Mouse (Mus musculus) frontal cortex, postnatal 10 days (tissue): ENCODE measurements around the gene Cdk8.

ENCODE experiments used
- DNase-seq, 2 experiments: peaks; one replicate each; pipeline ENCODE4 v3.0.0; 2022; ENCODE audit warnings: low spot score in 2 of 2, mixed read lengths in 1 of 2

Gene Cdk8

DNA sequence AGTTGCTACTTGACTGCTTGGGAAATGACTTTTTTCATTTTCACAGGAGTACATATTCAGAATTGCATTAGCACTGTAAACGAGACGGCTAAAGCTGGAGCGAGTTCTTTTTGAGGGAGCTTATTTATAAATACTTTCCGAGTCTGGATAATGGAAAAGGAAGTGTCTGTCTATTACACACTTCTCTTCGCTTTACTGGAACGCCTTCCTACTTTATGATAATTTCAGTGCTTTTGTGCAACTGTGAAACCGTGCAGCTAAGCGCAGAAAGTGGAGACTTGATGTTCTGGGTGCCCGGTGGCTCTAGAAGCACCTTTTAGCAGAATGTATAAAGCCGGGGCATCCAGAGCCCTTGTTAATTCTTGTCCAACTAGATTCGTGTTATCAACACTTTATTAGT lies 1.8 kb downstream of the Cdk8 start:
- DNase-seq, result no peak

DNA sequence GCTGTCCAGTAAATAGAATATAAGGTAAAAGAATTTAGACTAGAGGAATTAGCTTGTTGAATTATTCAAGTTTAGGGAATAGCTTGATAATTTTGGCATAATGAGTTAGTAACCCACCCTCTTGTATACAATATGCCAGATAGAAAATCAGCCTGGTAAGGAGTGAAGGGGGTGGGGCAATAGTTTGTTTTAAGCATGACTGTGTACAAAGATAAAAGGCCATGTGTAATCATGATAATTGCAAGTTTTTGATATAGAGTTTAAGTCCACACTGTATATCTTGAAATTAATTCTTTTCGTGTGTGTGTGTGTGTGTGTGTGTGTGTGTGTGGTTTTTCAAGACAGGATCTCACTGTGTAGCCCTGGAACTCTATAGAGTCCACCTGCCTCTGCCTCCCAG lies 3.3 kb downstream of the Cdk8 start:
- no peak for DNase-seq

DNA sequence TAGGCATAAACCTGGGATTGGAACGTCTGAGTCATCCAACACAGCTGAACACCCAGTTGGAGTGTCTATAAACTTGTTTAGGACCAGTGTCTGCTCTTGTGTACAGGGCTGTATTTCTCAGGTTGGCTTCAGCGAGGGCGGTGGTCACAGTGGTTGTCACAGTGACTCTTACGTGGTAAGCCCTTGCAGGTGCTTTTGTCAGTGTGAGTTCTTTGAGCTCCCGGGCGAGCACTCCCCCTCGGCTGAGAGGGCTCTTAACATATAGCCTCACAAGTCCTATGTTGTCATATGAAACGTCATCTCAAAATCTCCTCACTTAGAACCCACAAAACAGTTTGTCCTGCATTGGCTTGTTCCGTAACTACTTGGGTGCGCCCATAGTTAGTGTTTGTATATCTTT lies 7.2 kb downstream of the Cdk8 start:
- DNase-seq, result no peak

GRCm38 (mm10) chr5:146240771-146241170 lies 9.7 kb downstream of the Cdk8 start:
- DNase-seq, result no peak

GRCm38 (mm10) chr5:146241202-146241601 lies 10.2 kb downstream of the Cdk8 start:
- no peak for DNase-seq

- DNase-seq, result no peak
Measured at GRCm38 (mm10) chr5:146245193-146245592, 14.2 kb downstream of the Cdk8 start.

DNA sequence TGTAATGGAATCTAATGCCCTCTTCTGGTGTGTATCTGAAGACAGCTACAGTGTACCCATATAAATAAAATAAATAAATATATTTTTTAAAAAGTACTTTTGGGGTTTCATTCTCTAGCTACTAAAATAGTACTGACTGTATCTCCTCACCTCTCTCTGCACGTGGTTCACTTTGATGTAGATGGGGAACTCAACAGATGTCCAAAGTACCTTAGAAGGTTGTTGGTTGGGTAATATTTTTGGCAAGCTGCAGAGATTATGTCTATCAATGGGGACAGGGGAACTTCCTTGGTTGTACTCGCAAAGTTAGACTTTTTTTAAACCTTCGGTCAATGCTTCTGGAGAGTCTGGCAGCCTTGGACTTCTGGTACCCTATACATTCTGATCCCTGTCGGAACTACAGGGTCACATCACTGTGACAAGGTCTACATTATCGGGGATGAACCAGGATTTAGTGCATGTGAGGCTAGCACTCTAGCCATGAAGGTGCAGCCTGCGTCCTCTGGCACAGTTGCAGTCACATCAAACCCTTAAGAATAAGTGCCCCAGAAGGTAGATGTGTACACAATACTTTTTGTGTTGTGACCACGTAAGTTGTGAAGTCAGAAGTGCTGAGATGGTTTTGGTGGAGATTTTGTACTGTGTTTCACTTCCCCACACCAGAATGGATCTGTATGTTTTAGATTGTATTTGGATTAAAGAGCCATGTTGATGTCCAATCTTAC lies 14.8 kb downstream of the Cdk8 start:
- DNase-seq, result no peak

- no peak for DNase-seq
Measured at GRCm38 (mm10) chr5:146246386-146246785, 15.4 kb downstream of the Cdk8 start.

- DNase-seq, result no peak
Measured at GRCm38 (mm10) chr5:146247709-146248108, 16.7 kb downstream of the Cdk8 start.

GRCm38 (mm10) chr5:146248746-146249145 lies 17.7 kb downstream of the Cdk8 start:
- no peak for DNase-seq

DNA sequence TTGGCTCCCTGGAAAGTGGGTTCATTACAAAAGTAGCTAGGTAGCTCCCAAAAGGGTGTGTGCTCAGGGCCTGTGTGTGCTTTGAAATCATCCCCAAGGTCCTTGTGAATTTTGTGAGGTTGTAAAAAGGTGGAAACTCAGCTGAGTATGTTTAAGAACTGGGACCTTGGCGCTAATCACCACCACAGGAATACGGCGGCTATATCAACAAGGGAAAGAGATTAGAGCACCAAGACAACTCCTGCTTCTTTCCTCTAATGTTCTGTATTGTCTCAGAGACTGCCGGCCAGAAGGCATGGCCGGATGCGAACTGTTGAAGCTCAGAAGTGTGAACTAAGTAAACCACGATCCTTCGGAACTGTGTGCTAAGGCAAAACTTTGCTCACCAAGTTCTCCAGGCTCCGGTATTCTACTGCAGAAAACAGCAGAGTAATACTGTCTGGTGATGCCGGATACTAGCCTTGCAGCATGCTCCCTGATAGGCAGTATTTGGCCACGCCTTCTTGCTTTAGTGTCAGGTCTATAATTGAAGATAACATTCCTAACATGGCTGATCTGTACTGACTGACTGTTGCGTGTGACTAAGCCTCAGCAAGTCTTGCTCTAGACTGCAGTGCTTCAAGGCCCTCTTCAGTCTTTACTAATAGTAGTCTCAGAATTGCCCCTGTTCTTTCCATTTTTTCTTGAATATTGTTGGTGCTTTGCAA lies 19.5 kb downstream of the Cdk8 start:
- DNase-seq, result no peak

DNA sequence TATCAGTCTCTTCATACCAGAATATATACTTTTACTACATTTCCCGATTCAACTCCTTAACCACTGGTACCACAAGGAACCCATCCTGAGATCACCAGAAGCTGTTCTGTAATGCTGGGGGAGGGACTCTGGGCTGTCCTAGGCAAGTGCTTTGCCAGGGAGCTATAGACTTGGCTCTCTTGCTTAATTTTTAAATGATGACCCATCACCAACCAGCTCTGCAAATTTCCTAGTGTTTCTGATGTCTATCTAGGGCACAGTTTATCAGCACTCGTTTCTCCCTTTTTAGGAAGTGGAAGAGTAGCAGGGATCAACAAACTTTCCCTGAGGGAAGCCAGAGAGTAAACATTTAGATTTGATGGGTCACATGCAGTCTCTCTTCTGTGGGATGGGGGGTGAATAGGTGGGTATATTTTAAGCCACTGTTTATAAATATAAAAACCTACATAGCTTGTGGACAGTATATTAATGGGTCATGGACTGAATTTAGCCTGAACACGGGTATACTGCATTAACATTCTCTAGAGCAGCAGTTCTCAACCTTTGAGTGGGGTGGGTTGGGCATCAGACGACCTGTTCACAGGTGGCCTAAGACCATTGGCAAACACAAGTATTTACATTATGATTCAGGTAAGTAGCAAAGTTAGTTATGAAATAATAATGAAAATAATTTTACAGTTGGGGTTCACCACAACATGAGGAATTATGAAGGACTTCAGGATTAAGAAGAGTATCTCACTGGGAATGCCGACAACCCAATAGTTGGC lies 20.8 kb downstream of the Cdk8 start:
- DNase-seq, result no peak

DNA sequence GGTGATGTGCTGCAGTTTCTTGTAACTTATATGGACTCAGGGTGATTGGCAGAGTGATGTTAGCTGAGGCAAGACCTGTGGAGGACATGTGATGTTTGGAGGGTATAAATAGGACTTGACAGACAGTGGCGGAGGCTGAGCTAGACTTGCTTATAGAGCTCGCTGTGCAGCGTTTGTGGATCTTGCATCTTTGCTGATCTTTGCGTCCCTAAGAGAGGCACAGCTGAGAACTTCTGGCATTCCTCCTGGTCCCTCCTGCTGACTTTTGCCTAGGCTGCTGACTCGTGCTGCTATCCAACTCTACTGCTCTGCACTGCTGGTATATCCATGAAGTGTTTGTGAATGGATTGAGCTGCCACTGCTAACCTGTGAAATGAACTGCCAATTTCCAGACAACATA lies 22.6 kb downstream of the Cdk8 start:
- no peak for DNase-seq

GRCm38 (mm10) chr5:146260003-146260402 lies 29.0 kb downstream of the Cdk8 start:
- DNase-seq, result no peak

GRCm38 (mm10) chr5:146265934-146266591 lies 35.0 kb downstream of the Cdk8 start:
- DNase-seq, result no peak

GRCm38 (mm10) chr5:146267776-146268175 lies 36.7 kb downstream of the Cdk8 start:
- DNase-seq, result no peak

GRCm38 (mm10) chr5:146270593-146270992 lies 39.6 kb downstream of the Cdk8 start:
- no peak for DNase-seq

DNA sequence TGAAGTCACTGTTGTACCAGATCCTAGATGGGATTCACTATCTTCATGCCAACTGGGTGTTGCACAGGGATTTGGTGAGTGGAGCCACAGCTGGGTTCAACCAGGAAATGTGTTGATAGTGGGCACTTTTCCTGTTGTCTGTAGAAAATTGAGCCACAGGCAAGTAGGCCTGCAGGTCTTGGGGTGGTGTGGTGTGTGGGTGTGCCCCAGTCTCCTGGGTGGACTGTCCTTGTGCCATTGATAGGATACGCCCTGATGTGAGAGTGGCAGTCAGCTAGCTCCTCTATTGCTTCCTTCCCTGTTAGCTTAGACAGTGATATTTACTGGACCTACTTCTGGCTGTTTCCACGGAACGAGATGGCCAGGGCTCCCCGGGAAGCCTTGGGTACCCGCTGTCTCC lies 40.6 kb downstream of the Cdk8 start:
- no peak for DNase-seq

DNA sequence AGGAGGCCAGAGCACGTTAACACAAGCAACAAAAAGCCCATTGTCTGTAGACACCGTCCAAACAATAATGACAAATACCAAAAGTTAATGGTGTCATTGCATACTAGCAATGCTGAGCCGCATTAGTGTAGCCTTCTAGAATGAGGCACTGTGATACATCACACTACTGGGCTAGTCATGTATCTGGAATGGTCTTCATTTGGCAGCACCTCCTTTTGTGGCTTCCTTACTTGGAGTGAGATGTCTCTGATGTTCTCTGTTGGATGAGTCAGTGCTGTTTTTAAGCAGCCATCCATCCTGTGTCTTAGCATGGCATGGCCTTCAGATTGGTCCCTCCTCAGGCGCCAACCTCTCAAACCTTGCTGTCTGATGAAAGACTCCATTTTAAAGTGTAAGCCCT lies 42.1 kb downstream of the Cdk8 start:
- DNase-seq, result no peak

DNA sequence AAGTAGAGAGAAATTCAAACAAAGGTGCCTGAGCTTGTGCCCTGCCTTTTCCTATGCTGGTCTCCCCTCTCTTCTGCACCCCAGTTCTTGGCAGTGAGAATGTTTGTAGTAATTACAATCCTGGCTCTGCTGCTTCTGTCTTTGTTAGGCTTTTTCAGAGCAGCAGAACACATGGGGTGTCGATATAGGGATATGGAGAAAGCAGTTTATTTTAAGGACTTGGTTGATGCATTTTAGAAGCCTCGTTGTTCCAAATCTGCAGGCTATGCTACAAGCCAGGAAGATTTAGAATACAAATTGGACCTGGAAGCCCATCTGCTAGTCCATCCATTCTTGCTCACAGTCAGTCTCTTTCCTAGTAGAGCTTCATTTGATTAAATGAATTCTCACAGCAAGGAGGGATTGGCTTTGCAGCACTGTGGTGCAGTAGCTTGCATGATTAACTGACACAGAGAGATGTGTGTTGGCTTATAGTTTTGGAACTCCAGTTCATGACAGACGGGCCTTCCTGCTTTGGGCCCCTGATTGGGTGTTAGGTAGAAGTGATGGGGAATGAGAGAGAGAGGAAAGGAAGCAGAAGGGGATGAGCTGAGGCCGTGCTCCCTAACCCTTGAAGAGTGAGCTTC lies 43.5 kb downstream of the Cdk8 start:
- no peak for DNase-seq

DNA sequence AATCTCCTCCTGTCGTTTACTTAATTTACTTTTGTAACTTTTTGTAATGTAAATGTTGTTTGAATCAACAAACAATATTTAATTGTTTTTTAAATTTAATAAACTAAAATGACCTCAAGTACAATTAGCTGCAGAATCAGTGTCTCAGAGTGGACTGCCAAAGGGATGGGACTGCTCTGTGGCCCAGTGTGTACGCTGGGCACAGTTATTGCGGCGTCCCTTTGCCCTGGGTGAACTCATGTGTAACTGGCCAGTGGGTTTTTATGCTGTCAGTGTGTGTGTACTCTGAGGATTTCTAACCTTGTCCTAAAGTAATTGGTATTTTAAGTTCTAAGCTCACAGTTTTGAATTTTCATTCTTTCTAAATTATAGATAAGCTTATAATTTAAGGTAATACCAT lies 46.5 kb downstream of the Cdk8 start:
- no peak for DNase-seq

GRCm38 (mm10) chr5:146280012-146280411 lies 49.0 kb downstream of the Cdk8 start:
- no peak for DNase-seq
